Mouse (Mus musculus) liver, adult 2 months (tissue): ENCODE measurements around the gene 1700013H16Rik.

Experiments
- CTCF ChIP-seq: fragments of 200-500 bp; IDR thresholded peaks from 2 replicates; pipeline ENCODE4 v1.5.1; 2011; ENCODE audit warnings: low read depth, low read length, control low read depth
- POLR2A ChIP-seq: fragments of 200-500 bp; IDR thresholded peaks from 2 replicates; pipeline ENCODE4 v1.6.1; 2011; ENCODE audit warnings: low read length, control low read depth; ENCODE audit not compliant: insufficient read depth; ENCODE audit errors: extremely low read depth

DNA sequence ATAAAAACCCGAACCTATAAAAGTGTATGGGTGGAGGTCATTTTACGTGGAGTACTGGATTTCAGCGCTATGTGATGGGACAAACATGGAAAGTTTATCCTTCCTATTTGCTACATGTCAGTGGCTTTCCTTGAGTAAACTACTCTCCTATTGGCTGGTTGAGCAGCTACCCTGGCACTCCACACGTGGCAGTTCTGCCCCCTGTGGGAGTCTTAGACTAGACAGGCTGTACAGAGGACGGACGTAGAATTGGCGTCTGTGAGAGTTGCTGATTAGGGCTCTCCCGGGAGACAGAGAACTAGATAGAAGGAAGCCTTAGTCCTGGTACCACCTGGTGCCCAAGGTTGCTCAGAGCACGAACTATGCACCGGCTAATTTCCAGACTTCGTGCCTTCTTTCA lies 33.0 kb downstream of the 1700013H16Rik start, which contains the start of gene 4930502E18Rik:
- TF ChIP-seq CTCF (no peak), POLR2A (no peak)
